Mouse (Mus musculus) fat pad, adult 2 months (tissue): ENCODE data around the gene Tmigd3.
A peak's percentile ranks its signal among the peaks of the same experiment; 100 is the strongest.

Experiments used
- DNase-seq: peaks from one replicate; pipeline ENCODE4 v3.0.0-alpha.2; 2011; ENCODE audit warnings: low read depth, low spot score; ENCODE audit errors: extremely low read depth

Tmigd3 gene

DNA sequence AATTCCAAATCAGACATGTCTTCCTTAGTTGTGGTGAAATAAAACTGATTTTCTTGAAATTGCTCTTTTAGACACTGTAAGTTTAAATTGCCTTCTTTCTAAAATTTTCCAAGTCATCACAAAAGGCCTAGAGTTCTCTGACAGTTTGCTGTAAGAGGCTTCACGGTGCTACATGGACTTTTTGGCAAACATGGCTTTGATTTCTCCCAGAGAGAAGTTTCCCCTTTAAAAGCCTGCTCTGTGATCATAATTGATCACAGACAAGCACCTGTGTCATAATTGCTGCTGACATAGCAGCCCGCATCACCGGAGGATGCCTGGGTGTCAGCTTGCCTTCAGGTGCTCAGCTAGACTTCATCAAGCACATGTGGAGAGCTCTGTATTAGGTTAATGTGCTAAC is at the start of gene Tmigd3, which contains the start of gene Adora3:
Gene Tmigd3 (plus strand): TSS at position 346 of the 400 bp plus-strand sequence.
Gene Adora3 (plus strand): TSS at position 301 of the 400 bp plus-strand sequence.
- DNase-seq: no peak

DNA sequence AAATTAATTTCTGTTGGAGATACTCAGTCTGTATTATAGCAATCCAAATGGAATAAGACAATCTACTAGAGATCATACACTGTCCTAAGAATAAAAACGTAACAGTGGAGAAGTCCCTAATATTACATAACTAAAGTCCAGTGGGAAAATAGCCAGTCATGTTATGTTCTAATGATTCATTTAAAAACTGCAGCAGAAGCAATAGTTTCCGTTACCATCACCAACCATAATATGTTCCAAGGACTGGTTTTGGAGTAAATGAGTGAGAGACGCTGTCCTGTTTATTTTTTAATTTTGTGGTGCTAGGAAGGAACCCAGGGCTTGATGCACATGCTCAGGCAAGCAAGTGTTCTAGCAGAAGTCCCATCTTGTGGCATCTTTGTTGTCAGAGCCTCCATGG is 49.2 kb upstream of the Tmigd3 start:
- no peak for DNase-seq

GRCm38 (mm10) chr3:105823609-105824008 is 47.1 kb upstream of the Tmigd3 start:
- DNase-seq: no peak

DNA sequence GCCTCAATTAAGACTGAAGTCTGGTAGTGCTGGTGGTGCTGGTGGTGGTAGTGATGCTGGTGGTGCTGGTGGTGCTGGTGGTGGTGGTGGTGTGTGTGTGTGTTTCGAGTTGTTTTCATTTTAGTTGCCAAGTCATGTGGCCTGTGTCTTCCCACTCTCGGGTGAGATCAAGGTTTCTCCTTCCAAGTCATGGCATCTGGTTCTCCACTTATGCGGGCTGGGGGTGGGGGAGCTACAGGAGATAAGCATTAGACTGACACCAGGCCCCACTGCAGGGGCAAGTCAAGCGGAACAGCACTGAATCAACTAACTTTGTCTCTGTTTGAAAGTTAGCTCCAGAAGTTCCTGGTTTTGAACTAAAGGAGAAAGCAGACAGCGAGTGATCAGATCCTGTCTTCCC is 46.6 kb upstream of the Tmigd3 start:
- DNase-seq: no peak

GRCm38 (mm10) chr3:105824704-105825103 is 46.0 kb upstream of the Tmigd3 start:
- no peak for DNase-seq

GRCm38 (mm10) chr3:105825501-105826161 is 45.1 kb upstream of the Tmigd3 start:
- DNase-seq: no peak

DNA sequence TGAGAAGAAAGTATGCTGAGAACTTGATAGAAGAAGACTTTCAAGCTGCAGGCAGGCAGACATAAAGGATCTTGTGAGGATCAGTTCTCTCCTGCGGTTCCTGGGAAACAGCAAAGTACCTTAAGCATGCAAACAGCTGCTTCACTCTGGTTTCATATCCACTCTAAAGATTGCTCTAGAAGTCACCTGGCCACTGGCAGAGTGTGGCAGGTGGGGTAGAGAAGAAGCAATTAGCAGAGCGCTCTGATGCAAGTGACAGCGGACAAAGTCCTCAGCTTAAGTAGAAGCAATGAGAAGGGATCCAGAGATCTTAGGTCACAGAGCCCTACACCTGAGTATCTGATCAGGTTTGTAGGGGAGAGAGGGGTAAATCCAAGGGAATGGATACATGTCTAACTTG is 39.1 kb upstream of the Tmigd3 start:
- DNase-seq: no peak

- no peak for DNase-seq
Observed at GRCm38 (mm10) chr3:105835875-105836274, 34.8 kb upstream of the Tmigd3 start.

DNA sequence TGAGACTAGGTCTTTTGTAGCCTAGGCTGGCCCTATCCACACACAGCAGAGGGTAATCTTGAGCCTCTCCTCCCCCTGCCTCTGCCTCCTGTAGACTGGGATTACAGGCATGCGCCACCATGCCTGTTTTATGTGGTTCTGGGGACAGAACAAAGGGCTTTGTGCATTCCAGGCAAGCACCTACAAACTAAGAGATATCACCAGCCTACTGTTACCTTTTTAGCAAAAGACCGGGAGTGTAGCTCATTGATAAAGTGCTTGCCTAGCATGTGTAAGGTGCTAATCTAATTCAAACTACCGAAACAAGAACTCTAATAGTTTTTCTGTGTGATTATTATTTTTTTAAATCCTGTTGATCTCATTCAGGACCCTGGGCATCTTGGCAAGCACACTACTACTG is 33.8 kb upstream of the Tmigd3 start:
- no peak for DNase-seq

- no peak for DNase-seq
Observed at GRCm38 (mm10) chr3:105838655-105839054, 32.0 kb upstream of the Tmigd3 start.

DNA sequence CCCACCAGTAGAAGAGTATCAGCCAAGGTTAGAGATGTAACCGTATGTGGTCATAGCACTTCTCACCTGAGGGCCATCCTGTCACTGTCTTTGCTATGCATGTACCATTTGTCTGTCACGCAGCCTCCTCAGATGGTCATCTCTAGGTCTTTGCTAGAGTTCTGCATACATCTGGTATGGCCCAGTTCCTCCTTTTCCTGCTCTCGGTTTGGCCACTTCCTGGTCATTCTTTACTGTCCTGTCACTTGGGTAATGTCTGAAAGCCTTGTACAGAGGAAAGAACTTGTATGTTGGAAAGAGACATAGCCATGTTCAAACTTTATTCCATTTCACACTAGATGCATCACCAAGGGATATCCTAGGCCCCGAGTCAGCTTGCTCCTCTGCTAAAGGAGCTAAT is 30.9 kb upstream of the Tmigd3 start:
- no peak for DNase-seq

DNA sequence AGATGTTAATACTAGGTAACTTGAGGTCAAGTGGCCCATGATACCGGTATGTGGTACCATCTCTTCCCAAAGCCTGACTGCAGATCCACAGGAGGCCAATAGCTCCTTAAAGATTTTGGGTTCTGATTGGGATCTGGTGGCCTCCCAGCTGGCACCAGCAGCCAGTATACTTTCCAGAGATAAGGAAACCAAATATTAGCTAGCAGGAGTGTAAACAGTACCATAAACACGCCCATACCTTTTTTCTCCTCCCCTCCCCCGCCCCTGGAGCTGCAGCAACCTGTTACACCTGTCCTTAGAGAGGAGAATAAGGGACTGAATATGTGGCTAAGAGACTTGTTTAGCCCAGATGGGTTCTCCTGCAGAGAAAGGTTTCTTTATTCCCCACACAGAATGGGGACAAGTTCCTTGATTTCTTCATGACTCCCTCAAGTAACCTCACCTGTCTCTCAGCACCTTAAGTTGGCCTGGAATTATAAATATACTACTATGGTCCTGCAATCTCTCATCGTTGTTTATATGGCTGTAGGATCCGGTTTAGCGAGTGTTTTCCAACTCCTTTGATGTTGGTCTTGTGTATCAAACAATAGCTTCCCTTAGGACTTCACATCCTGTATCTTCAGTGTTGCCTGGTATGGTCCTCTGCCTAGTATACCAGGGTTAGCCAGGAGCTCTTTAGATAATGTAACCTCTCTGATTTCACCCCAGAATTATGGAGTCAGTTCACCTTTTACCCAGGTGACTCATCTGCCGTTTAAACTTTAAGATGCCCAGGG is 24.2 kb upstream of the Tmigd3 start:
- DNase-seq: no peak

- no peak for DNase-seq
Observed at GRCm38 (mm10) chr3:105853781-105854180, 16.9 kb upstream of the Tmigd3 start.

- no peak for DNase-seq
Observed at GRCm38 (mm10) chr3:105854786-105855185, 15.9 kb upstream of the Tmigd3 start.

GRCm38 (mm10) chr3:105857513-105857912 is 13.2 kb upstream of the Tmigd3 start:
- DNase-seq: no peak

- DNase-seq: no peak
Observed at GRCm38 (mm10) chr3:105861747-105862366, 8.8 kb upstream of the Tmigd3 start.

- no peak for DNase-seq
Observed at GRCm38 (mm10) chr3:105864123-105864522, 6.6 kb upstream of the Tmigd3 start.

DNA sequence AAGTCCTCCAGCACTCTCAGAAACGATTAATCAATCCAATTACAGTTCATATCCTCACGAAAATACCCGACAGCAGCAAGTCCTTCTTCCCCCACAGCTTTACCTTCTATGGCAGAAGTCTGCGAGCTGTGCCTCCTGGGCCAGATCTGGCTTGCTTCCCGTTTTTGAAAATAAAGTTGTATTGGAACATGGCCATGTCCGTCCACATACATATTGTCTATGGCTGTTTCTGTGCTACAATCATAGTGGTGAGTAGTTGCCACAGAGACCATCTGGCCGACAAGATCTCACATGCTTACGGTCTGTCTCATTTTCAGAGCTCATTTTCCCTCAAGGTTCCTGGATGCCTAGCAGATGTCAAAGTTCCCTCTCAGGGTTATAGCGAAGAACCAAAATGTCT is 5.6 kb upstream of the Tmigd3 start:
- DNase-seq: no peak

- no peak for DNase-seq
Observed at GRCm38 (mm10) chr3:105868135-105868534, 2.6 kb upstream of the Tmigd3 start.

- DNase-seq: peak; percentile 42
Observed at GRCm38 (mm10) chr3:105872034-105872433, 1.3 kb downstream of the Tmigd3 start.

DNA sequence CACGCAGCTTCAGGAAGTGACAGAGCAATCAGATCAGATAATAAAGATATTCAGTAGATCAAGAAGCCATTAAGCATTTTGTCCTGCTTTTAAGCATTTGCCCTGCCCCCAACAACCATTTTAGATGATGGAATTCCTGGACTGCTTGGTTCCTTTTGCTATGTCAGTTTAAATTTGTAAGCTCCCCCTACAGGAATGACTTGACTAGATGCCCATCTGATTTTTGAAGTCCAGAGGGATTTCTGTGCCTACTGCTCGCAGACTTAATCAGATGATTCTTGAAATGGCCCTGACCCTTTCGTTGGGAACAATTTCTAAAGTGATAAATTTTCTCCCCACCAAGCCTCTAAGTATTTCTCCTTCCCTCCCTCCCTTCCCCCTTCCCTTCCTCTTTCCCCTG is 1.9 kb downstream of the Tmigd3 start:
- DNase-seq: peak; percentile 80
